8 mouse cellular contexts compared by ENCODE assay signal in genomic region chr9:7763614-7764300, GRCm38 (mm10). TPM values are rescaled to one million over a fixed set of nuclear protein-coding genes. Genes with fewer than 3 reads are reported as not detected.
A peak's percentile ranks its signal among the peaks of the same experiment; 100 is the strongest.
DNase-seq lines count a peak whose midpoint lies in the region; ATAC-seq and TF ChIP-seq lines count a peak whose summit lies in the region.

Tmem123 (plus strand) TSS chr9:7764041.

- WGBS in hindbrain, embryonic 10.5 days = under 1% methylated on average over 52 of the region's 52 CpGs
- 2% methylated on average over 37 of the region's 52 CpGs for WGBS in lung, postnatal 0 days

- no peak for TF ChIP-seq EP300 in lung, postnatal 0 days (IDR thresholded peaks at IDR 0.05)

- peak; percentile 58 for TF ChIP-seq CTCF in lung, postnatal 0 days (IDR thresholded peaks at IDR 0.05)

- H3K27me3 ChIP-seq in hindbrain, embryonic 10.5 days (ENCODE audit: insufficient read depth, poor library complexity, severe bottlenecking) = peaks cover 23% of the 10 kb centered on the region
- no peaks in the 10 kb centered on the region for H3K27me3 ChIP-seq in lung, postnatal 0 days (replicated peaks; ENCODE audit: insufficient read depth, low read length)

- peak; percentile 95 for DNase-seq in MN1 (ENCODE audit: low spot score)
- peak; percentile 98 for DNase-seq in cerebellum, adult 9-10 months
- peak; percentile 100 for DNase-seq in hindbrain, embryonic 10.5 days (ENCODE audit: low spot score)
- peak; percentile 99 for DNase-seq in layer of hippocampus, adult 9-11 months
- peak; percentile 100 for DNase-seq in lung, postnatal 0 days (ENCODE audit: low spot score)
- DNase-seq in ovary, postnatal 14 days (ENCODE audit: low spot score) = peak; percentile 97
- DNase-seq in thymus, postnatal 14 days = peak; percentile 100

- H3K9me3 ChIP-seq in hindbrain, embryonic 10.5 days = peaks cover 5% of the 10 kb centered on the region; the same call in 1 of the 2 replicates
- H3K9me3 ChIP-seq in lung, postnatal 0 days (ENCODE audit: low read length) = no peaks in the 10 kb centered on the region

- H3K4me3 ChIP-seq in hindbrain, embryonic 10.5 days = peak within 1 kb of the TSS; percentile 80
- H3K4me3 ChIP-seq in lung, postnatal 0 days (ENCODE audit: low read depth, low read length) = peak within 1 kb of the TSS; percentile 68

- peak within 1 kb of the TSS; percentile 94 for H3K27ac ChIP-seq in hindbrain, embryonic 10.5 days
- peak within 1 kb of the TSS; percentile 88 for H3K27ac ChIP-seq in lung, postnatal 0 days (ENCODE audit: low read length)

- peak; percentile 96 for ATAC-seq in frontal cortex, adult (ENCODE audit: low TSS enrichment)
- peak; percentile 97 for ATAC-seq in lung, postnatal 0 days

- H3K4me1 ChIP-seq in hindbrain, embryonic 10.5 days (replicated peaks) = peaks cover 37% of the 10 kb centered on the region
- peaks cover 6% of the 10 kb centered on the region; the same call in 1 of the 2 replicates for H3K4me1 ChIP-seq in lung, postnatal 0 days (ENCODE audit: insufficient read depth, low read depth, low read length)

- peak within 1 kb of the TSS; percentile 77 for H3K4me2 ChIP-seq in lung, postnatal 0 days (replicated peaks; ENCODE audit: low read depth, low read length)

- peaks cover 9% of the 10 kb centered on the region for H3K36me3 ChIP-seq in hindbrain, embryonic 10.5 days
- no peaks in the 10 kb centered on the region for H3K36me3 ChIP-seq in lung, postnatal 0 days (ENCODE audit: insufficient read depth, low read length)

- peak within 1 kb of the TSS; percentile 55 for H3K9ac ChIP-seq in lung, postnatal 0 days (replicated peaks; ENCODE audit: low read depth)

RNA-seq across cellular contexts. Expression of gene Tmem123, which starts in this region (rescaled TPM):
- 110 and 126 TPM in 2 replicates for polyA plus RNA-seq in hindbrain, embryonic 10.5 days (2016; fragmentation: Nextera tagmentation; extraction: Ambion mirVana)
- 99.5 and 112 TPM in 2 replicates for polyA plus RNA-seq in lung, postnatal 0 days (2015; fragmentation: Nextera tagmentation; extraction: Ambion mirVana)

Comparison
In these comparisons a context has a peak if more than half of its experiments do, and no peak if none do; other contexts are left out.
1. Peak in every context shown above with its lines: DNase-seq, ATAC-seq, H3K4me3 ChIP-seq and H3K27ac ChIP-seq.